9 mouse cellular contexts compared by ENCODE assay signal in the genomic region with DNA sequence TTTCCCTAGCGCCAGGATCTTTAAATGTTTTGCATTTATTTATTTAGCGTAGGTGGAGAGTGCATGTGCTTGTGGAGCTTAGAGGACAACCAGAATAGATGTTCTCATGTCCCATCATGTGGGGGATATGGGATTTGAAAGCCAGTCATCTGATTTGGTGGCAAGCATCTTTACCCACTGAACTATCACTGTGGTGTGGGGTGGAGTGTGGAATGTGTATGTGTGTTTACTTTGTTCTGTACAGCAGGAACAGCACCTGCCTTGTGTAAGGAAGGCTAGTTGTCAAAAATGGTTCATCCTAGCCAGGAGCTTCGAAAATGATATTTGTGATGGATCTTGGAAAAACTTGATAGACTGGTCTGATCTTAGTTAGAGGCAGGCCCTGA. TPM values are rescaled to one million over a fixed set of nuclear protein-coding genes. Genes with fewer than 3 reads are reported as not detected.
DNase-seq lines count a peak whose midpoint lies in the region; ATAC-seq and TF ChIP-seq lines count a peak whose summit lies in the region.
"Had no signal": no experiment of that assay in that cellular context is flagged by ENCODE, and none has a peak within 500 bp of the region (broad histone marks: within the 10 kb centered on the region; RNA-seq: fewer than 3 reads in every experiment).

No protein-coding gene starts in this region.

- no peaks in the 10 kb centered on the region for H3K9me3 ChIP-seq in heart, embryonic 12.5 days (replicated peaks)
- H3K9me3 ChIP-seq in ES-E14 (ENCODE audit: control insufficient read depth, insufficient read depth, low read depth, low read length): no peaks in the 10 kb centered on the region
- no peaks in the 10 kb centered on the region for H3K9me3 ChIP-seq in forebrain, embryonic 16.5 days (ENCODE audit: control insufficient read depth, low read length)

- peaks cover 18% of the 10 kb centered on the region; the same call in 1 of the 2 replicates for H3K4me1 ChIP-seq in heart, embryonic 12.5 days (replicated peaks)
- peaks cover 17% of the 10 kb centered on the region in 2 experiments for H3K4me1 ChIP-seq in ES-E14 (ENCODE audit: control insufficient read depth in 2 of 2, insufficient read depth in 2 of 2, low read length in 2 of 2, poor library complexity in 1 of 2)
- peaks cover 14% of the 10 kb centered on the region for H3K4me1 ChIP-seq in forebrain, embryonic 16.5 days (replicated peaks; ENCODE audit: control insufficient read depth, insufficient read depth, low read length)

- peak overlapping the region; percentile 87 for H3K4me3 ChIP-seq in heart, embryonic 12.5 days
- H3K4me3 ChIP-seq in ES-E14 (ENCODE audit: insufficient read depth in 1 of 2, low read depth in 1 of 2, low read length in 2 of 2, poor library complexity in 1 of 2, severe bottlenecking in 1 of 2): peak overlapping the region in 1 of 2 experiments; percentile 51; a peak in 2 of 4 replicates
- H3K4me3 ChIP-seq in forebrain, embryonic 16.5 days (replicated peaks; ENCODE audit: low read length): peak overlapping the region; percentile 73

- H3K4me2 ChIP-seq in heart, embryonic 12.5 days: peak overlapping the region; percentile 81
- peak overlapping the region; percentile 64 for H3K4me2 ChIP-seq in forebrain, embryonic 16.5 days (ENCODE audit: low read length)

- peak overlapping the region; percentile 73 for H3K9ac ChIP-seq in heart, embryonic 12.5 days
- peak overlapping the region; percentile 12; the same call in 1 of the 2 replicates for H3K9ac ChIP-seq in ES-E14 (ENCODE audit: insufficient read depth, low read depth, low read length, poor library complexity, severe bottlenecking)
- H3K9ac ChIP-seq in forebrain, embryonic 16.5 days (replicated peaks; ENCODE audit: low read depth, low read length): peak overlapping the region; percentile 77

- no peak for DNase-seq in heart, adult 11 months
- peak; percentile 15 for DNase-seq in ES-E14 (ENCODE audit: low read depth, low spot score)
- peak; percentile 12 for DNase-seq in lung, postnatal 14 days
- DNase-seq in urinary bladder, adult 18-20 months (ENCODE audit: low spot score in 2 of 2): no peak
- DNase-seq in cerebellum, adult 9-11 months: no peak
- no peak for DNase-seq in gastrocnemius, postnatal 10 days

- WGBS in heart, embryonic 12.5 days: 13% methylated on average over 3 of the region's 3 CpGs
- 14% methylated on average over 3 of the region's 3 CpGs for WGBS in forebrain, embryonic 16.5 days

- in situ Hi-C loops in ES-E14 (cut with MboI; ENCODE audit: low sequenced_read_pairs in 2 of 2, unreplicated experiment in 2 of 2): no loop called here

- peaks cover 11% of the 10 kb centered on the region; the same call in 1 of the 2 replicates for H3K36me3 ChIP-seq in heart, embryonic 12.5 days
- no peaks in the 10 kb centered on the region; the same call in 1 of the 2 replicates for H3K36me3 ChIP-seq in ES-E14 (ENCODE audit: control insufficient read depth, insufficient read depth, low read length, poor library complexity, severe bottlenecking)
- H3K36me3 ChIP-seq in forebrain, embryonic 16.5 days (ENCODE audit: control insufficient read depth, insufficient read depth): no peaks in the 10 kb centered on the region

- peak; percentile 10; the same call in 1 of the 2 replicates for ATAC-seq in heart, embryonic 12.5 days (ENCODE audit: insufficient number of reproducible peaks, low FRiP score)
- peak; percentile 24 for ATAC-seq in forebrain, embryonic 16.5 days

- H3K27me3 ChIP-seq in heart, embryonic 12.5 days (replicated peaks): no peaks in the 10 kb centered on the region
- H3K27me3 ChIP-seq in forebrain, embryonic 16.5 days (replicated peaks; ENCODE audit: control insufficient read depth, insufficient read depth, low read length): no peaks in the 10 kb centered on the region

- peak overlapping the region; percentile 97 for H3K27ac ChIP-seq in heart, embryonic 12.5 days (ENCODE audit: poor library complexity, severe bottlenecking)
- no peak overlapping the region; the same call in 1 of the 2 replicates for H3K27ac ChIP-seq in ES-E14 (ENCODE audit: insufficient read depth, low read depth, low read length, poor library complexity, severe bottlenecking)
- H3K27ac ChIP-seq in forebrain, embryonic 16.5 days (ENCODE audit: low read length): peak overlapping the region; percentile 62

TF ChIP-seq in ES-E14, 5 proteins besides CTCF, POLR2A, EP300 and RAD21:
- no peak for TF ChIP-seq ZNF384 (IDR thresholded peaks at IDR 0.05; ENCODE audit: low read depth, low read length)
- no peak for TF ChIP-seq HCFC1 (IDR thresholded peaks at IDR 0.05; ENCODE audit: borderline replicate concordance, insufficient read depth, low read length)
- TF ChIP-seq ZC3H11A (IDR thresholded peaks at IDR 0.05; ENCODE audit: borderline replicate concordance, low read depth, low read length): no peak
- no peak for TF ChIP-seq CHD2 (IDR thresholded peaks at IDR 0.05; ENCODE audit: low read depth, low read length)
- no peak for TF ChIP-seq MAFK (IDR thresholded peaks at IDR 0.05; ENCODE audit: insufficient read depth, low read depth, low read length)

RNA-seq across cellular contexts. Expression of a gene that starts 0.5 kb away (rescaled TPM):
- polyA plus RNA-seq in heart, embryonic 12.5 days (2016; fragmentation: Nextera tagmentation; extraction: Ambion mirVana): 28.8 and 28.9 TPM in 2 replicates
- total RNA-seq in ES-E14 (2012; rRNA removed): 21.1 and 24.6 TPM in 2 replicates
- polyA plus RNA-seq in forebrain, embryonic 16.5 days (2015; fragmentation: Nextera tagmentation; extraction: Ambion mirVana): 33.1 and 38.2 TPM in 2 replicates
- 10 to 100 TPM; 15.0 to 19.2 TPM for total RNA-seq in gastrocnemius, postnatal 10 days (2021)

RNA-seq across cellular contexts. Expression of a gene that starts 24.4 kb away (rescaled TPM):
- polyA plus RNA-seq in heart, embryonic 12.5 days (2016; fragmentation: Nextera tagmentation; extraction: Ambion mirVana): not detected in 2 replicates
- not detected in 2 replicates for total RNA-seq in ES-E14 (2012; rRNA removed)
- polyA plus RNA-seq in forebrain, embryonic 16.5 days (2015; fragmentation: Nextera tagmentation; extraction: Ambion mirVana): not detected in 2 replicates
- total RNA-seq in gastrocnemius, postnatal 10 days (2021): not detected
- polyA plus RNA-seq: large intestine, adult 2 months had no signal

RNA-seq across cellular contexts. Expression of a gene that starts 30.6 kb away (rescaled TPM):
- 0.40 and 0.47 TPM in 2 replicates for polyA plus RNA-seq in heart, embryonic 12.5 days (2016; fragmentation: Nextera tagmentation; extraction: Ambion mirVana)
- total RNA-seq in ES-E14 (2012; rRNA removed): 0.16 TPM in 1 of 2 replicates, not detected in the other
- polyA plus RNA-seq in forebrain, embryonic 16.5 days (2015; fragmentation: Nextera tagmentation; extraction: Ambion mirVana): 0.25 and 0.31 TPM in 2 replicates
- total RNA-seq in gastrocnemius, postnatal 10 days (2021): not detected

RNA-seq across cellular contexts. Expression of a gene that starts 33.0 kb away (rescaled TPM):
- 23.6 and 27.0 TPM in 2 replicates for polyA plus RNA-seq in heart, embryonic 12.5 days (2016; fragmentation: Nextera tagmentation; extraction: Ambion mirVana)
- not detected in 2 replicates for total RNA-seq in ES-E14 (2012; rRNA removed)
- 1.1 and 1.7 TPM in 2 replicates for polyA plus RNA-seq in forebrain, embryonic 16.5 days (2015; fragmentation: Nextera tagmentation; extraction: Ambion mirVana)
- total RNA-seq in gastrocnemius, postnatal 10 days (2021): 1 to 10 TPM in 1 of 2 experiments, not detected in 1; 1.7 TPM

RNA-seq across cellular contexts. Expression of a gene that starts 53.5 kb away (rescaled TPM):
- polyA plus RNA-seq in heart, embryonic 12.5 days (2016; fragmentation: Nextera tagmentation; extraction: Ambion mirVana): not detected in 2 replicates
- total RNA-seq in ES-E14 (2012; rRNA removed): 0.18 and 0.26 TPM in 2 replicates
- polyA plus RNA-seq in forebrain, embryonic 16.5 days (2015; fragmentation: Nextera tagmentation; extraction: Ambion mirVana): not detected in 2 replicates
- total RNA-seq in gastrocnemius, postnatal 10 days (2021): not detected

Comparison
In these comparisons a context has a peak if more than half of its experiments do, and no peak if none do; other contexts are left out.
1. H3K9ac ChIP-seq: peak in every context shown above with its lines; median percentile 77 in forebrain, embryonic 16.5 days; 73 in heart, embryonic 12.5 days; 12 in ES-E14.
2. DNase-seq: peak in ES-E14 (single experiment) and lung, postnatal 14 days (single experiment); none in heart, adult 11 months (single experiment), urinary bladder, adult 18-20 months (0 of 2), cerebellum, adult 9-11 months (single experiment) and gastrocnemius, postnatal 10 days (single experiment).